ENCODE assay signal across 9 mouse cellular contexts in the genomic region with DNA sequence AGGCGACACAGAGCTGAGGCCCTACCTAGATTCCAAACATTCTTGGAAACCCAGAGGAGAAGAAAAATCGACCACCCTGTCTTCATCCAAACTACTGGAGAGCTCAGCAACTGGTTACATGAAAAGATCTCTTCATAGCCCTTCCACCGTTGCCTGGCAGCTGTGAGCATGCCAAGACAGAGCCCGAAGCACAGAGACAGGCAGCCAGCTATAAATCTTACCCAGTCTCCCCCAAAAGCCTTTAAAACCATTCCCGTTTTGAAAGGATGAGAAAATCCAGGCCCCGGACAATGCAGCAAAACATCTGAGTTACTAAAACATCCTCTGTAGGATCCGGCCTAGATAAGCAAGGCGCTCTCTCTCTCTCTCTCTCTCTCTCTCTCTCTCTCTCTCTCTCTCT.
A peak's percentile ranks its signal among the peaks of the same experiment; 100 is the strongest.
DNase-seq lines count a peak whose midpoint lies in the region; ATAC-seq and TF ChIP-seq lines count a peak whose summit lies in the region.
"Had no signal": no experiment of that assay in that cellular context is flagged by ENCODE, and none has a peak within 500 bp of the region (broad histone marks: within the 10 kb centered on the region; RNA-seq: fewer than 3 reads in every experiment).

No protein-coding gene starts in this region.

- TF ChIP-seq CTCF in kidney, postnatal 0 days (IDR thresholded peaks at IDR 0.05; ENCODE audit: low read depth) = no peak

- 10% methylated on average over 8 of the region's 8 CpGs for WGBS in kidney, postnatal 0 days
- WGBS in neural tube, embryonic 14.5 days = 12% methylated on average over 7 of the region's 8 CpGs

- peak overlapping the region; percentile 66 for H3K27ac ChIP-seq in kidney, postnatal 0 days
- H3K27ac ChIP-seq in neural tube, embryonic 14.5 days (ENCODE audit: low read depth, low read length) = peak overlapping the region; percentile 58; the same call in 1 of the 2 replicates
- H3K27ac ChIP-seq: macrophage had no signal

- no peaks in the 10 kb centered on the region for H3K9me3 ChIP-seq in kidney, postnatal 0 days (replicated peaks; ENCODE audit: low read length)
- no peaks in the 10 kb centered on the region for H3K9me3 ChIP-seq in neural tube, embryonic 14.5 days (ENCODE audit: control insufficient read depth, low read length)

- peaks cover 3% of the 10 kb centered on the region; the same call in 1 of the 2 replicates for H3K36me3 ChIP-seq in kidney, postnatal 0 days (ENCODE audit: insufficient read depth, low read length)
- no peaks in the 10 kb centered on the region; the same call in 1 of the 2 replicates for H3K36me3 ChIP-seq in neural tube, embryonic 14.5 days (ENCODE audit: control insufficient read depth, insufficient read depth, low read length)

- no peak overlapping the region for H3K4me3 ChIP-seq in kidney, postnatal 0 days (replicated peaks; ENCODE audit: low read depth, low read length)
- H3K4me3 ChIP-seq in neural tube, embryonic 14.5 days (ENCODE audit: low read depth, low read length) = no peak overlapping the region

- no peak for ATAC-seq in kidney, postnatal 0 days (replicated peaks; ENCODE audit: low FRiP score, low read depth)
- ATAC-seq in neural tube, embryonic 14.5 days (ENCODE audit: low read depth) = peak; percentile 54; the same call in 1 of the 2 replicates
- no peak for ATAC-seq in megakaryocyte, adult 5-6 weeks (ENCODE audit: poor library complexity, severe bottlenecking)

- no peak overlapping the region for H3K4me2 ChIP-seq in kidney, postnatal 0 days (ENCODE audit: low read length)
- H3K4me2 ChIP-seq in neural tube, embryonic 14.5 days (ENCODE audit: low read depth, low read length) = no peak overlapping the region

- H3K4me1 ChIP-seq in kidney, postnatal 0 days (replicated peaks; ENCODE audit: insufficient read depth, low read length) = peaks cover 36% of the 10 kb centered on the region
- peaks cover 51% of the 10 kb centered on the region for H3K4me1 ChIP-seq in neural tube, embryonic 14.5 days (ENCODE audit: control insufficient read depth, insufficient read depth, low read length)

- H3K9ac ChIP-seq in kidney, postnatal 0 days (ENCODE audit: low read depth, low read length) = no peak overlapping the region
- H3K9ac ChIP-seq in neural tube, embryonic 14.5 days (replicated peaks; ENCODE audit: low read depth, low read length) = no peak overlapping the region

- H3K27me3 ChIP-seq in kidney, postnatal 0 days (ENCODE audit: insufficient read depth, low read length) = no peaks in the 10 kb centered on the region
- H3K27me3 ChIP-seq in neural tube, embryonic 14.5 days (ENCODE audit: control insufficient read depth, insufficient read depth, low read length) = no peaks in the 10 kb centered on the region

- peak; percentile 77 for DNase-seq in kidney, postnatal 0 days (ENCODE audit: low spot score)
- DNase-seq in kidney, postnatal 36 days = no peak
- DNase-seq in embryo, embryonic 10 days (ENCODE audit: low spot score) = peak; percentile 68
- DNase-seq in forelimb bud, embryonic 11.5 days (ENCODE audit: low read depth, low spot score) = peak; percentile 55
- DNase-seq in thymus, postnatal 14 days = no peak
- DNase-seq in adrenal gland, postnatal 14 days = no peak

Comparison
In these comparisons a context has a peak if more than half of its experiments do, and no peak if none do; other contexts are left out.
1. DNase-seq: peak in kidney, postnatal 0 days (single experiment), embryo, embryonic 10 days (single experiment) and forelimb bud, embryonic 11.5 days (single experiment); none in kidney, postnatal 36 days (0 of 2), thymus, postnatal 14 days (single experiment) and adrenal gland, postnatal 14 days (single experiment).